Comparison of ENCODE assay signal across 7 mouse cellular contexts in genomic region chr1:173456139-173456754, GRCm38 (mm10). TPM values are rescaled to one million over a fixed set of nuclear protein-coding genes. Genes with fewer than 3 reads are reported as not detected.
DNase-seq lines count a peak whose midpoint lies in the region; ATAC-seq and TF ChIP-seq lines count a peak whose summit lies in the region.

No protein-coding gene starts in this region.

- 47% methylated on average over 7 of the region's 7 CpGs for WGBS in liver, adult 2 months
- 55% methylated on average over 7 of the region's 7 CpGs for whole genome bisulfite sequencing in hindbrain, embryonic 15.5 days

- peak; percentile 62 for TF ChIP-seq CTCF in liver, adult 2 months (IDR thresholded peaks at IDR 0.05; ENCODE audit: low read depth, low read length)
- peak; percentile 31 to 91 (median 84); a peak in 5 of 6 replicates for TF ChIP-seq CTCF in MEL (IDR thresholded peaks at IDR 0.05 in 2 of 3, conservative IDR thresholded peaks at IDR 0.05 in 1 of 3; ENCODE audit: control insufficient read depth in 1 of 3, insufficient read depth in 1 of 3, low read depth in 2 of 3, low read length in 3 of 3, poor library complexity in 1 of 3, severe bottlenecking in 1 of 3)

- no peaks in the 10 kb centered on the region for H3K79me2 ChIP-seq in liver, adult 2 months (ENCODE audit: control insufficient read depth, insufficient read depth, low read length)
- no peaks in the 10 kb centered on the region for H3K79me2 ChIP-seq in MEL (ENCODE audit: control insufficient read depth, insufficient read depth, low read length, poor library complexity)

- TF ChIP-seq EP300 in MEL (IDR thresholded peaks at IDR 0.05; ENCODE audit: low read depth in 1 of 2, low read length in 2 of 2), result no peak

- ATAC-seq in hindbrain, embryonic 15.5 days (ENCODE audit: low FRiP score, low read depth), result 0 out of 2 replicates have a peak, but pooled peaks have one; percentile 42

- H3K27ac ChIP-seq in liver, adult 2 months (replicated peaks; ENCODE audit: insufficient read depth, low read depth, low read length), result no peak overlapping the region
- H3K27ac ChIP-seq in MEL (ENCODE audit: control insufficient read depth, low read depth, low read length), result no peak overlapping the region
- no peak overlapping the region for H3K27ac ChIP-seq in hindbrain, embryonic 15.5 days (replicated peaks)

- H3K4me3 ChIP-seq in liver, adult 2 months (ENCODE audit: insufficient read depth, low read depth, low read length), result no peak overlapping the region
- H3K4me3 ChIP-seq in MEL (ENCODE audit: control insufficient read depth in 1 of 2, insufficient read depth in 1 of 2, low read depth in 2 of 2, low read length in 2 of 2), result no peak overlapping the region
- H3K4me3 ChIP-seq in hindbrain, embryonic 15.5 days, result no peak overlapping the region

- H3K4me2 ChIP-seq in hindbrain, embryonic 15.5 days, result no peak overlapping the region

- no peak overlapping the region for H3K9ac ChIP-seq in liver, adult 2 months (ENCODE audit: low read depth, low read length)
- no peak overlapping the region for H3K9ac ChIP-seq in MEL (ENCODE audit: control insufficient read depth, low read depth, low read length, poor library complexity, severe bottlenecking)
- no peak overlapping the region for H3K9ac ChIP-seq in hindbrain, embryonic 15.5 days

- TF ChIP-seq POLR2A in liver, adult 2 months (IDR thresholded peaks at IDR 0.05; ENCODE audit: extremely low read depth, insufficient read depth, low read length), result no peak
- TF ChIP-seq POLR2A in MEL (IDR thresholded peaks at IDR 0.05; ENCODE audit: control insufficient read depth in 1 of 2, insufficient read depth in 1 of 2, low read depth in 1 of 2, low read length in 2 of 2, poor library complexity in 1 of 2), result no peak

- no peak; the same call in none of the 2 replicates for TF ChIP-seq RAD21 in MEL (IDR thresholded peaks at IDR 0.05; ENCODE audit: low read depth, low read length)

- no peaks in the 10 kb centered on the region for H3K36me3 ChIP-seq in liver, adult 2 months (ENCODE audit: control insufficient read depth, insufficient read depth, low read length)
- no peaks in the 10 kb centered on the region for H3K36me3 ChIP-seq in MEL (ENCODE audit: control insufficient read depth in 1 of 2, insufficient read depth in 2 of 2, low read length in 2 of 2)
- no peaks in the 10 kb centered on the region for H3K36me3 ChIP-seq in hindbrain, embryonic 15.5 days

- H3K4me1 ChIP-seq in liver, adult 2 months (ENCODE audit: control insufficient read depth, insufficient read depth, low read length), result no peaks in the 10 kb centered on the region
- H3K4me1 ChIP-seq in MEL (ENCODE audit: control insufficient read depth in 1 of 2, insufficient read depth in 2 of 2, low read length in 2 of 2), result no peaks in the 10 kb centered on the region
- H3K4me1 ChIP-seq in hindbrain, embryonic 15.5 days (replicated peaks), result no peaks in the 10 kb centered on the region

- peak; percentile 37 for DNase-seq in liver, adult 2 months (ENCODE audit: extremely low read depth, low read depth, low spot score)
- DNase-seq in liver (no peak), MEL (ENCODE audit: low read depth, low spot score) (peak; percentile 78)
- peak; percentile 36 for DNase-seq in cerebellum, adult 9-10 months
- DNase-seq in lung, postnatal 10 days, result peak; percentile 27
- DNase-seq in thymus, postnatal 14 days, result peak; percentile 40

- H3K9me3 ChIP-seq in MEL (replicated peaks; ENCODE audit: insufficient read depth, low read length), result no peaks in the 10 kb centered on the region
- H3K9me3 ChIP-seq in hindbrain, embryonic 15.5 days, result no peaks in the 10 kb centered on the region

- no peaks in the 10 kb centered on the region for H3K27me3 ChIP-seq in liver, adult 2 months (ENCODE audit: control insufficient read depth, insufficient read depth, low read length)
- H3K27me3 ChIP-seq in MEL (ENCODE audit: control insufficient read depth in 1 of 2, insufficient read depth in 2 of 2, low read length in 2 of 2), result no peaks in the 10 kb centered on the region
- H3K27me3 ChIP-seq in hindbrain, embryonic 15.5 days, result no peaks in the 10 kb centered on the region

TF ChIP-seq in MEL, 35 proteins besides CTCF, POLR2A, EP300 and RAD21:
- TF ChIP-seq SMC3 (IDR thresholded peaks at IDR 0.05; ENCODE audit: low read depth, low read length), result peak; percentile 91
- TF ChIP-seq MAFK (IDR thresholded peaks at IDR 0.05; ENCODE audit: borderline replicate concordance, low read depth, low read length), result no peak
- peak; percentile 93 for TF ChIP-seq ZC3H11A (IDR thresholded peaks at IDR 0.05; ENCODE audit: low read depth, low read length)

RNA-seq across cellular contexts. Expression of gene Ifi206, which starts 34.6 kb away (rescaled TPM):
- total RNA-seq in liver, adult 2 months (2014; rRNA removed), result 0.67 and 1.4 TPM in 2 replicates
- polyA plus RNA-seq in liver, adult 2 months (2012; rRNA removed), result 0.26 and 1.3 TPM in 2 replicates
- total RNA-seq in MEL (2012; rRNA removed), result not detected in 2 replicates
- not detected for polyA plus RNA-seq in MEL (2012; ENCODE audit: insufficient read depth in 1 of 2, insufficient read length in 2 of 2, low read depth in 1 of 2, low replicate concordance in 2 of 2, missing spikeins in 1 of 2)
- 0.30 TPM in 1 of 2 replicates, not detected in the other for polyA plus RNA-seq in hindbrain, embryonic 15.5 days (2015; fragmentation: Nextera tagmentation; extraction: Ambion mirVana)
